Mouse (Mus musculus) MEL (cell line): ENCODE data around the gene Smtn. TPM values are rescaled to one million over a fixed set of nuclear protein-coding genes. Genes with fewer than 3 reads are reported as not detected.

Source experiments
- DNase-seq: peaks from one replicate; pipeline ENCODE4 v3.0.0; 2011; ENCODE audit warnings: low read depth, low spot score
- H3K27ac ChIP-seq: 2 replicates; pipeline ENCODE4 v1.5.1; 2012; ENCODE audit warnings: low read depth, mild to moderate bottlenecking, control low read depth, low read length, moderate library complexity; ENCODE audit not compliant: control insufficient read depth
- H3K27me3 ChIP-seq, 2 experiments: fragments of 150-350 bp in 1 of 2; sonication (generic) in 1 of 2; 2 replicates each; pipeline ENCODE4 v1.6.1; 2012; ENCODE audit warnings: low read length in 2 of 2, mild to moderate bottlenecking in 2 of 2, improper control_type of control experiment in 1 of 2, moderate library complexity in 1 of 2; ENCODE audit not compliant: insufficient read depth in 2 of 2, control insufficient read depth in 1 of 2
- H3K36me3 ChIP-seq, 2 experiments: 2 replicates each; pipeline ENCODE4 v1.6.1; 2012 to 2014; ENCODE audit warnings: low read length in 2 of 2, improper control_type of control experiment in 1 of 2, inconsistent platforms in 1 of 2, mild to moderate bottlenecking in 1 of 2; ENCODE audit not compliant: insufficient read depth in 2 of 2, control insufficient read depth in 1 of 2
- H3K4me1 ChIP-seq, 2 experiments: fragments of 150-350 bp in 1 of 2; sonication (generic) in 1 of 2; 2 replicates each; pipeline ENCODE4 v1.6.1; 2012; ENCODE audit warnings: low read length in 2 of 2, improper control_type of control experiment in 1 of 2, mild to moderate bottlenecking in 1 of 2; ENCODE audit not compliant: insufficient read depth in 2 of 2, control insufficient read depth in 1 of 2
- H3K4me3 ChIP-seq, 2 experiments: fragments of 150-350 bp in 1 of 2; sonication (generic) in 1 of 2; 2 replicates each; pipeline ENCODE4 v1.5.1; 2012; ENCODE audit warnings: low read depth in 2 of 2, low read length in 2 of 2, mild to moderate bottlenecking in 2 of 2, moderate library complexity in 2 of 2, control low read depth in 1 of 2, improper control_type of control experiment in 1 of 2; ENCODE audit not compliant: control insufficient read depth in 1 of 2, insufficient read depth in 1 of 2
- H3K79me2 ChIP-seq: 2 replicates; pipeline ENCODE4 v1.6.1; 2012; ENCODE audit warnings: mild to moderate bottlenecking, low read length, moderate library complexity; ENCODE audit not compliant: control insufficient read depth, poor library complexity, insufficient read depth
- H3K9ac ChIP-seq: 2 replicates; pipeline ENCODE4 v1.6.1; 2012; ENCODE audit warnings: low read depth, mild to moderate bottlenecking, control low read depth, low read length, moderate library complexity; ENCODE audit not compliant: control insufficient read depth, poor library complexity, severe bottlenecking
- H3K9me3 ChIP-seq: fragments of 150-350 bp; sonication (generic); replicated peaks from 2 replicates; pipeline ENCODE4 v1.6.1; 2012; ENCODE audit warnings: mild to moderate bottlenecking, low read length, improper control_type of control experiment, moderate library complexity; ENCODE audit not compliant: insufficient read depth
- CTCF ChIP-seq, 3 experiments: IDR thresholded peaks in 2 of 3; conservative IDR thresholded peaks in 1 of 3; 2 replicates each; pipeline ENCODE4 v1.5.1; 2011 to 2012; ENCODE audit warnings: low read length in 3 of 3, low read depth in 2 of 3, mild to moderate bottlenecking in 2 of 3, improper control_type of control experiment in 1 of 3, inconsistent platforms in 1 of 3, mixed read lengths in 1 of 3, moderate library complexity in 1 of 3; ENCODE audit not compliant: control insufficient read depth in 1 of 3, insufficient read depth in 1 of 3, poor library complexity in 1 of 3, severe bottlenecking in 1 of 3
- EP300 ChIP-seq, 2 experiments: IDR thresholded peaks; 2 replicates each; pipeline ENCODE4 v1.6.1; 2011; ENCODE audit warnings: improper control_type of control experiment in 2 of 2, low read length in 2 of 2, low read depth in 1 of 2, mild to moderate bottlenecking in 1 of 2
- ETS1 ChIP-seq: IDR thresholded peaks from 2 replicates; pipeline ENCODE4 v1.6.1; 2012; ENCODE audit warnings: low read depth, mild to moderate bottlenecking, inconsistent platforms, low read length, improper control_type of control experiment, moderate library complexity
- HCFC1 ChIP-seq: IDR thresholded peaks from 2 replicates; pipeline ENCODE4 v1.6.1; 2012; ENCODE audit warnings: low read depth, mild to moderate bottlenecking, inconsistent platforms, low read length, improper control_type of control experiment, moderate library complexity
- JUND ChIP-seq: IDR thresholded peaks from 2 replicates; pipeline ENCODE4 v1.6.1; 2011; ENCODE audit warnings: low read depth, mild to moderate bottlenecking, improper control_type of control experiment, low read length
- MAX ChIP-seq: IDR thresholded peaks from 2 replicates; pipeline ENCODE4 v1.6.1; 2011; ENCODE audit warnings: low read length, improper control_type of control experiment
- MAZ ChIP-seq: IDR thresholded peaks from 2 replicates; pipeline ENCODE4 v1.6.1; 2012; ENCODE audit warnings: low read depth, mild to moderate bottlenecking, inconsistent platforms, low read length, improper control_type of control experiment
- MXI1 ChIP-seq: IDR thresholded peaks from 2 replicates; pipeline ENCODE4 v1.6.1; 2011; ENCODE audit warnings: mild to moderate bottlenecking, low read depth, low read length, improper control_type of control experiment
- NRF1 ChIP-seq: IDR thresholded peaks from 2 replicates; pipeline ENCODE4 v1.6.1; 2014; ENCODE audit warnings: low read depth, mild to moderate bottlenecking, inconsistent platforms, low read length, improper control_type of control experiment, moderate library complexity; ENCODE audit not compliant: poor library complexity, insufficient read depth, severe bottlenecking
- POLR2AphosphoS2 ChIP-seq: IDR thresholded peaks from 2 replicates; pipeline ENCODE4 v1.6.1; 2011; ENCODE audit warnings: low read length, improper control_type of control experiment
- RAD21 ChIP-seq: IDR thresholded peaks from 2 replicates; pipeline ENCODE4 v1.6.1; 2011; ENCODE audit warnings: mild to moderate bottlenecking, low read depth, low read length, improper control_type of control experiment
- RCOR1 ChIP-seq: IDR thresholded peaks from 2 replicates; pipeline ENCODE4 v1.6.1; 2012; ENCODE audit warnings: low read depth, mild to moderate bottlenecking, inconsistent platforms, low read length, improper control_type of control experiment
- SMC3 ChIP-seq: IDR thresholded peaks from 2 replicates; pipeline ENCODE4 v1.6.1; 2011; ENCODE audit warnings: low read depth, low read length, improper control_type of control experiment
- UBTF ChIP-seq: IDR thresholded peaks from 2 replicates; pipeline ENCODE4 v1.6.1; 2012; ENCODE audit warnings: low read depth, mild to moderate bottlenecking, inconsistent platforms, low read length, improper control_type of control experiment, moderate library complexity, borderline replicate concordance; ENCODE audit not compliant: insufficient read depth
- ZC3H11A ChIP-seq: IDR thresholded peaks from 2 replicates; pipeline ENCODE4 v1.6.1; 2012; ENCODE audit warnings: low read depth, mild to moderate bottlenecking, inconsistent platforms, low read length, improper control_type of control experiment
- ZKSCAN1 ChIP-seq: IDR thresholded peaks from 2 replicates; pipeline ENCODE4 v1.6.1; 2012; ENCODE audit warnings: low read depth, mild to moderate bottlenecking, inconsistent platforms, low read length, improper control_type of control experiment, moderate library complexity
- ZMIZ1 ChIP-seq: IDR thresholded peaks from 2 replicates; pipeline ENCODE4 v1.6.1; 2012; ENCODE audit warnings: low read depth, mild to moderate bottlenecking, inconsistent platforms, low read length, improper control_type of control experiment, moderate library complexity
- ZNF384 ChIP-seq: IDR thresholded peaks from 2 replicates; pipeline ENCODE4 v1.6.1; 2012; ENCODE audit warnings: low read depth, mild to moderate bottlenecking, inconsistent platforms, low read length, improper control_type of control experiment
- polyA plus RNA-seq, 2 experiments: library from polyadenylated mRNA; stranded (reverse) in 1 of 2; unstranded in 1 of 2; fragments of >175 nt in 1 of 2; fragments of >200 nt in 1 of 2; gene quantifications; 2 replicates each; pipeline versions ENCODE4 v1.2.1 to v1.2.4; 2012; ENCODE audit warnings: low replicate concordance in 2 of 2, low read depth in 1 of 2; ENCODE audit not compliant: insufficient read length in 2 of 2, insufficient read depth in 1 of 2, missing spikeins in 1 of 2
- total RNA-seq: library from RNA; depleted of rRNA; stranded (reverse); fragments of 300-350 nt; gene quantifications from 2 replicates; pipeline ENCODE4 v1.2.3, GENCODE M21; 2012

Smtn gene
- total and polyA plus RNA-seq, 3 experiments: 203 to 370 TPM; not detected in 1

DNA sequence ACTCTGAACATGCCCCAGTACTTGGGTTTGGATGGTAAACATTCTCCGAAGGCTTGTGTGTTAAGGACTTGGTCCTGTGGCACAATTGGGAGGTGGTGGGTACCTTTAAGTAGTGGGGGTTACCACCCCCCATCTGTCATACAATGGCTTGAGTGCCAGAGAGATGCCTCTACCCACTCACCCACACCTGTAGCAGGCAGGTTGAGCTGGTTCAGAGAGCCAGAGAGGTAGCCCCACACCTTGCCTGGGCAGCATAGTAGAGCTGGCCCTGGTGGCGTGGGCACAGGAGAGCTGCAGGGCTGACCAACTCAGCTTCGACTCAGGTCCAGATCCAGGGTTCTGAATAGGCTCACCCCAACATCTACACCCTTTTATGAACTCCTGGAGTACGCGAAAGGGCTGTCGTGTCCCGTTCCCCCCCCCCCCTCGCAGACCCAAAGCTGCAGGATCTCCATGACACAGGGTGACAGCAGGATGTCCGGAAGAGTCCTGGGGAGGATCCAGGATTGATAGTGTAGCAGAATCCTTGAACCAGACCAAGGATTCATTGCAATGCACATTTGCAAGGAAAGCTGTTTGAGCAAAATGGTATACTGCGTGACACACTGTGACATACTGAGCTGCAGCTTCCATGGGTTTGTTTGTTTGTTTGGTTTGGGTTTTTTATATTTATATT is 37.8 kb upstream of the Smtn start:
- peaks cover 2 to 8% of the 10 kb centered on the region in 2 experiments; a peak in 3 of 4 replicates for H3K27me3 ChIP-seq
- no peaks in the 10 kb centered on the region for H3K79me2 ChIP-seq
- no peaks in the 10 kb centered on the region for H3K4me1 ChIP-seq
- no peak overlapping the region for H3K4me3 ChIP-seq
- no peak for DNase-seq
- TF ChIP-seq RCOR1: no peak
- TF ChIP-seq MXI1: no peak
- no peak for TF ChIP-seq MAX
- TF ChIP-seq ZC3H11A: no peak
- TF ChIP-seq ZNF384: no peak
- TF ChIP-seq CTCF (IDR thresholded peaks at IDR 0.05 in 2 of 3, conservative IDR thresholded peaks at IDR 0.05 in 1 of 3; ENCODE audit: control insufficient read depth in 1 of 3, insufficient read depth in 1 of 3, low read depth in 2 of 3, low read length in 3 of 3, poor library complexity in 1 of 3, severe bottlenecking in 1 of 3): no peak
- no peak for TF ChIP-seq NRF1
- no peak for TF ChIP-seq POLR2AphosphoS2
- TF ChIP-seq EP300 (IDR thresholded peaks at IDR 0.05; ENCODE audit: low read depth in 1 of 2, low read length in 2 of 2): no peak
- no peak for TF ChIP-seq MAZ
- TF ChIP-seq ZKSCAN1: no peak
- no peak for TF ChIP-seq JUND
- TF ChIP-seq UBTF: no peak
- no peak for TF ChIP-seq ZMIZ1
- TF ChIP-seq SMC3: no peak
- TF ChIP-seq ETS1: no peak
- TF ChIP-seq HCFC1: no peak
- H3K9me3 ChIP-seq: no peaks in the 10 kb centered on the region
- H3K36me3 ChIP-seq: no peaks in the 10 kb centered on the region
- no peak overlapping the region for H3K27ac ChIP-seq
- H3K9ac ChIP-seq: no peak overlapping the region

DNA sequence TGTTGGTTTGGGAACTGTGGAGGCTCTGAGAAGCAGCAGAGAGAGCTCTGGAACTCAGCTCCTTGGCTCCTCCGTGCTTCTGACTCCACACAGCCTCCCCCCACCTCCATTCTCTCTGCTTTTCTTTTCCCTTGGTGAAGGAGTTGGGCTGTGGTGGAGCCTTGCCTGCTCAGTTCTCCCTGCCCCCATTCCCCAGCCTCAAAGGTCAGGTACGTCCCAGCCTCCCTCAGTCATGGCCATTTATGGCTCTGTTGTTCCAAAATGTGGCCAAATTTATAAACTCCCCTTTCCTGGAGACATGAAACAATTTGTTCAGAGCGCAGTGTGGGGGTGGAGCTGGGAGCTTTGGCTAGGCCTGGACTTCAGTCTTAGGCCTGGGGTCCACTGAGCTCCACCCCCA is 34.8 kb upstream of the Smtn start:
- no peak overlapping the region for H3K9ac ChIP-seq
- no peak for TF ChIP-seq RAD21
- TF ChIP-seq ZC3H11A: no peak
- H3K27me3 ChIP-seq: peaks cover 2 to 8% of the 10 kb centered on the region in 2 experiments; a peak in 3 of 4 replicates
- H3K36me3 ChIP-seq: no peaks in the 10 kb centered on the region
- H3K79me2 ChIP-seq: no peaks in the 10 kb centered on the region
- H3K27ac ChIP-seq: no peak overlapping the region
- H3K4me1 ChIP-seq: no peaks in the 10 kb centered on the region
- no peak for DNase-seq
- H3K4me3 ChIP-seq: no peak overlapping the region
- no peaks in the 10 kb centered on the region for H3K9me3 ChIP-seq
